Mouse (Mus musculus) olfactory bulb, adult 2 months (tissue): ENCODE measurements at regions not wholly inside any gene's neighbourhood (a gene's known extent, or its start where the extent isn't known, plus 50 kb on each side); places are given as distances from the start of the nearest gene placed in this dataset.

Experiments
- CTCF ChIP-seq: fragments of 200-500 bp; IDR thresholded peaks from 2 replicates; pipeline ENCODE4 v1.5.1; 2012; ENCODE audit warnings: low read depth, mild to moderate bottlenecking, low read length, moderate library complexity; ENCODE audit not compliant: insufficient read depth
- POLR2A ChIP-seq: fragments of 200-500 bp; IDR thresholded peaks from 2 replicates; pipeline ENCODE4 v1.6.1; 2012; ENCODE audit warnings: mild to moderate bottlenecking, low read depth, low read length, moderate library complexity; ENCODE audit not compliant: insufficient read depth

GRCm38 (mm10) chr16:93015636-93016035 lies 189.7 kb upstream of the Runx1 start:
- no peak for TF ChIP-seq POLR2A
- no peak for TF ChIP-seq CTCF
